Mouse (Mus musculus) embryo, embryonic 9.5 days (tissue): ENCODE data around the gene Arhgap40.

Source experiments
- DNase-seq: peaks from one replicate; pipeline ENCODE4 v3.0.0-alpha.2; 2017; ENCODE audit errors: extremely low spot score

Arhgap40 gene

DNA sequence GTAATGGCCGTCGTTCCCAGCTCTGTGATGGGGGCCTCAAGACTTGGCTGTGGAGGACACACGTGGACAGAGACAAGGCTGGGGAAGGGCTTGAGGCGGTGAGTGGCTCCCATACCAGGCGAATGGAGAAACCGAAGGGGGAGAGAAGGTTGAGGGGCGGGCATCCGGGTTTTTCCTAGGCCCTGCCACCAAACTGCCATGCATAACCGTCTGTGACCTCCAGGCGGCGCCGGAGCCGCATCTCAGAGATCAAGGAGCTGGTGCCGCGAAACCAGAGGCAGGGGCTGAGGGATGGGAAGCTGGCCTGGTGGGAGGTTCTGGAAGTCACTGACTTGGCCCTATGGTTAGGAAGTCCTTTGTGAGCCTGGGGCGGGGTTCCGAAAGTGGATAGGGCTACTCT lies 34.2 kb downstream of the Arhgap40 start:
- peak; percentile 87 for DNase-seq

DNA sequence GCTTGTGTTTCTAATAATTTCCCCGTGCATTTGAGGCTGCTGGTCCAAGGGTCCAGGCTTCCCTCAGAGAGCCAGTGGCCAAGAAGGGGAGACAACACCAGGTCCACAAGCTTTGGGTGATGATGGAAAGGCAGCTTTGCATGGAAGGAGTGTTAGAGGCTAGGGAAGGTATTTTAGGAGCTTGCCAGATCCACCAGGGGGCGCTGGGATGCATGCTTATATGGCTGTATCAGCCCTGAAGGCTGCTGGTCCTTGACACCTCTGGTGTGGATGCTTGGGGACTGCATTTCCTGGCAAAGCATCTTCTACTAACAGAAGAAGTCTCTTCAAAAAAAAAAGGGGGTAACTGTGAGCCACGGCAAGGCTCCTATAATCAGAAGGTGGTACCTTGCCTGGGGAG lies 37.5 kb downstream of the Arhgap40 start:
- DNase-seq, result peak; percentile 64

DNA sequence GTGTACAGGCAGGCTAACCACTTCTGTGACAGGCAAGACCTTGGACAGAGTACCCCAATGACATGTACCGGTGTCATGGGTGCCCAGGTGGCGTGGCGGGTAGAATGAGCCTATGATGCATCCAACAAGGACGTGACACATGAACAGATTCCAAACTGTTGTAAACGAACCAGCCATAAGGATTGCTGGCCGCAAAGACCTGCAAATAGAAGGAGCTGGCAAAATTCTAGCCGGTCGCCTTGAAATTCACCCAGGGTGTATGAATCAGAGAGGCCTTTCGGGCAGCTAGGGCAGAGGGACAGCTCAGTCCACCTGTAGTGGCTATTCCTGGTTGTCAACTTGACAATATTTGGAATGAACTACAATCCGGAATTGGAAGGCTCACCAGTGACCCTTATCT lies 41.8 kb downstream of the Arhgap40 start:
- DNase-seq, result no peak

DNA sequence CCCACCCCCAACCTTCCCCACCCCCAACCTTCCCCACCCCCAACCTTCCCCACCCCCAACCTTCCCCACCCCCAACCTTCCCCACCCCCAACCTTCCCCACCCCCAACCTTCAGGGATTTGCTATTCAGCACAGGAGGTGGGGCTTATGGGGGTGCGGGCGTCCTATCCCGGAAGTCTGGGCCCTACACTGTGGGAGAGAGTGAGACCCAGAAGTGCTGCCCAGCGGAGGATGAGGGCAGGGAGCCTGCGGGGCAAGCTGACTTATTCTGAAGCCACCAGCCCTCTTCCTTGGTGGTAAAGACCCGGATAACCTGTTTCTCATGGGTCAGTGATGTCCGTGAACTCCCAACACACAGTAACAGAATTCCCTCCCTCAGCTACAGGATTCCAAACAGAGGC lies 42.7 kb downstream of the Arhgap40 start:
- no peak for DNase-seq

DNA sequence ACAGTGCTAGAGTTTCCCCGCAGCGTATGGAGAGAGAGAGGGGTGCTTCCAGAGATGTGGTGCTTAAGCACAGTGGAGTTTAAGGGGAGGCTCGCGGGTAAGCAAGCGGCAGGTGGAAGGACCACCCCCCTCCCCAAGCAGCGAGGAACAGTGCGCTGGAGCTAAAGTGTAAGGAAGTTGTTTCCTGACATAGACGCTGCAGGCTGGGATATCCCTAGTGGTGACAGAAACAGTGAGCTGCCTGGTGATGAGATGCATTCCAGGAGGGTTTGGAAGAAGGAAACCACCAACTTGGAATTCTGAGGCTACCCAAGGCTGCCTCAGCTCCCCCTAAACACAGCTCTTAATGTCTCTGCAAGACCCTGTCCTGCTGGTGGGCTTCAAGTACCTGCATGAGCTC lies 43.2 kb downstream of the Arhgap40 start:
- no peak for DNase-seq

DNA sequence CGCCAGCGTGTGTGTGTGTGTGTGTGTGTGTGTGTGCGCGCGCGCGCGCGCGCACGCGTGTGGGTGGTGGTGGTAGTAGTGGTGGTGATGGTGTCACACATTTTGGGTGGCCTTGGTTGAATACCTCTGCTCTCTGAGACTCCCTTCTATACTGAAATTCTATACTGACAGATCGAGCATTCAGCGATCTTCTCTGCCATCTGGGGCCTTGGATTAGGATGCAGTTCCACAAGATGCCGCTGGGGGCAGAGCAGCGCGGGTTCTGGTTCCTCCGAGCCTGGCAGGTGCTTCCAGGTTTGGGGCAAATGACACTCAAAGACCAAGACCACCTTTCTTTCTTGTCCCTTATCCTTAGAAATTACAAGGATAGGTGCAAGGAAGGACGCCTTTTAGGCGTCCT lies 43.6 kb downstream of the Arhgap40 start:
- peak; percentile 75 for DNase-seq

DNA sequence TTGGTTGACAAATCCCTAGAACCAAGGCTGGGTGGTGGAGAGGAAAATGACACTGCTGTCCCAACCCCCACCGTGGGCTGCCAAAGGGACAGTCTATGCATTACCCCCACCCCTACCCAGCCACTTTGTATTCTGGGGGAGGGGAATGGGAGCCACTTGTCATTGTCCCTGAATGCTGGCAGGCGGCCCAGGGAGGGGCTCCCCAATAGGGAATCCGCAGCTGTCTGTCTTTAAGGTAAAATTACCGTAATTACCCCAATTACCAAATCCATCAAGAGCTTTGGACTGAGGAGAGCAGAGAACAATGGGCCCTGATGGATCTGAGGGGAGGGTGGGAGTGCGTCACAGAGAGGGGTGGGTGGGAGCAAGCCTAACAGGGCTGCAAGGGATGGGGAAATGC lies 44.2 kb downstream of the Arhgap40 start:
- no peak for DNase-seq

DNA sequence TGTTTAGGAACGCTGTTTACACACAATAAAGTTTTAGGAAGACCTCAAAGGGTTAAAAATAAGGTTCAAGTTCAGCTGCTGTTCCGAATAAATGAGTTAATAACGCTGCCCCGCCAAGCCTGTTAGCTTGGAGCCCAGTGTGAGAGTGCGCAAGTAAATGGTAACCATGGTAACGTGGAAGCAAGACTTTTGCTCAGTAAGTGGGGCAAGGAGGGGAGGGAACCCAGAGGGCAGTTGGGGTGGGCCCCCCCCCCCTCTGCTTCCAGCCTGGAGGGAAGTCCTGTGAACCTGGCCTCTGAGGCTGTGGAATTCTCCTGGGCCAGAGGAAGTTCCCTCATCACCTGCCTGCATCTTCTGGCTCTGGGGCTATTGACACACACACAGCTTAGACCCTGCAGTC lies 47.3 kb downstream of the Arhgap40 start:
- no peak for DNase-seq

DNA sequence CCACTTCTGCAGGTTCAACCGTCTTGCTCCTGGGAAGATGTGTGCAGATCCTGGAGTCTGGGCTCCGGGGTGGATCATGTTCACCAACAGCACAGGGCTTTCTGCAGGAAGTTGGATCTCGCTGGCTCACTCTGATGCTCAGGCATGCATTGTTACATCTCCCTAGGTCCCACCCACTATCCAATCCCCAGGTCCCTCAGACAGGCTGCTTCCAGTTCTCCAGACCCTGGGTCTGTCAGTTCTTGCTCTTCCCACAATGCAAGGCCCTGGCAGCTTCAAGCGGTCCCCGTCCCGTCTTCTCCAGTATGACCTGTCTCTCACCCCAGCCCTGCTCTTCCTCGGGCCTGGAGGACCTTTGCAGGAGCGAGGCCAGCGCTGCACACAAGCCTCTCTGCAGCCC lies 48.2 kb downstream of the Arhgap40 start:
- no peak for DNase-seq

DNA sequence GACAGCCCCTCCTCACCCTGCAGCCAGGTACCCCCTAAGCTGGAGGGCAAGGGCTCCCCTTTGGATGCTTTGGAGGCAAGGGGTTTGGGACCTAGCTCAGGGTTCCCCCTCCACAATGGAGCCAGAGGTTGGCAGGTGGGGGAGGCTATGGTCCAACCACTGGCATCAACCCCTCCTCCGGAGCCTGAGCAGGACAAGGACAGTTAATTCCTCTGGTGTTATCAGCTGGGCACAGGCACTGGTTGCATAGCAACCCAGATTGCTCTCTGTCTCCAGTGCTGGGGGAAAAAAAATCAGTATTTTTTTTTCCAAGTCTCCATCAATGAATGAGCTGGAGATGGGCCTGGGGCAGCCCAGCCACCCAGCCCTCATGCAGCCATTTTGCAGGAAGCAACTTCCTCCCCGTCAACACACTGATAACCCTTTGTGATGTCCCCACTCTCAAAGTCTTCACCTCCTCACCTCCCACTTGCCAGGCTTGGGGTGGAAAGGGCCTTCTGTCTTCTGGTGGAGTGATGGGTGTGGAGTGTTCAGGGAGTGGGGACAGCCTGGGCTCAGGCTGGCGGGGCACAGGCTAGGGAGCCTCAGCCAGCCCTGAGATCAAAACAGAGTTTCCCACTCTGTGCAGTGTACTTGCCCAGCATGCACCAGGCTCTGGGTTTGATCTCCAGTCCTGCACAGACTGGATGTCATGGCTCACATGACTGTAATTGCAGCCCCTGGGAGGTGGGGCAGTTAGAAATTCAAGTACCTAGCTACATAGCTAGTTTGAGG lies 49.0 kb downstream of the Arhgap40 start:
- DNase-seq, result no peak

DNA sequence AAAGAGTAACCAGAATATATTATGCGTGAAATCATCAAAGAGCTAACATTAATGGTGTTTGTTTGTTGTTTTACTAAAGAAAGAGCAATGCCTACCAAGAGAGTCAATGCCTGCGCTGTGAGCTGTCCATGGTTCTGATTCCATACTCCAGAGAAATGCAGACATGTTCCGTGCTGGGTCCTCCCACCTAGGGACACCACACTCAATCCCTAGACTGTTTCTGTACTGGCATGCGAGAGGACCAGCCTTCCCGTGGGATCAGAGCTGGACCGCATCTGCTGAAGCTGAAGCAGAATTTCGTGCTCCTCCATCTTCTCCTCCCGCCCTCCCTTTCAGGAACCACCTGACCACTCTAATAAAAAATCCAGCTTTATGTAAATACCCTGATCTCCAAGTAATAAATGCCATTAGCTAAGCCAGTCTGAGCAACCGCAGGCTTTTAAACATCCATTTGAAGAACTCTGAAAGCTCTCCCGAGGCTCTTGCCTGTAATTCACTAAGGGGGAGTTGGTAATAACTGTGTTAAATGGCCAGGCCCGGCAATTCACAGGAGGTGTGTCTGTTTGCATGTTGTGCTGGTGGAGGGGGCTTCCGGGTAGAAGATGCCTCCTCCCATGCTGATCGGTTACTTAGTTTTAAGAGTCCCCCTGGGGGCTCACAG lies 58.0 kb downstream of the Arhgap40 start:
- DNase-seq, result peak; percentile 74

DNA sequence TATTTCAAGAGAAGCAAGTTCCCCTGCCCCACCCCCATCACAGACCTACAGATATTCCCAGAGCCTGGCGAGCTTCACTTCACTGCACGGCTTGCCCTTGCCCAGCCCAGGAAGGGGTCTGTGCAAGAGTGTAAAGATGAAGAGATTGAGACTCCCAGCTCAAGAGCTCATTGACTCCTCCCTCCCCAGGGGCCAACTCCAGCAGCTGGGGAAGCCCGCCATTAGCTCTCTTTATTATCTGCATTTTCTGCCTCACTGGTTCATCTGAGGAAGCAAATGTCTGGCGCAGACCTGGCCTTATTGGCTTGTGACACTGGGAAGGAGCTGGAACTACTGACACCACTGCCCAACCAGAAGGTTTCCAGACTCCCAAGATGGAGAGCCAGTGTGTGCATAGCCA lies 67.4 kb downstream of the Arhgap40 start:
- DNase-seq, result no peak

DNA sequence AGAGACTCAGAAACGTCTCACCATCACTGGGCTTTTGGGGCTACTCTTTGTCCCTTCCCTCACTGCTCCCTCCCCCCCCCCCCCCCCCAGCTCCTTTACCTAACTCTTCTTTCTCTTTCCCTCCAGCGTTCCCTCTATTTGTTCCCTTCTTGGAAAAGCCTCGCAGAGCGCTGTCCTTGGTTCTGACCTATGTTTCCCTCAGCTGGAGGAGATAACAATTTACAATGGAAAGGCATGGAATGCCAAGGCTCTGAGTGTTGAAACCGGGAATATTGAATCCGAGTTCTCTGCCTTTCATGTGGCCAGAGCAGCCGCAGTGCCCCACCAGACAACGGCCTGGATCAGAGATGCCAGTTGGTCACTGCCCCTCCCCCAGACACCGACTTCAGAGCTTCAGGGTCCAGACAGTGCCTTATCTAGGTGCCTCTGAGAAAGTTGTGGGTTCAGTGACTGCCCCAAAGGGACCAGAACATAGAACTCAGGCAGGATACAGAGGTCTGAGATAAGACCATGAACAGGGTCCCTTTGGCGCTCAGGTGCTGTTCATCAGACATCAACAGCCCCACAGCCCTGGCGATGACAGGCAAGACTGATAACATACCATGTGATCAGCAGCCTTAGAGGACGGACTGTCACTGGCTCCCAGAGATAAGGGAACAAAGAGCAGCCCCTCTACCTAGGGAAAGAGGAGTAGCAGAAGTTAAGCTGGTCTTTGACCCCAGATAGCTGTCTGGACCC lies 72.2 kb downstream of the Arhgap40 start:
- peak; percentile 58 for DNase-seq

DNA sequence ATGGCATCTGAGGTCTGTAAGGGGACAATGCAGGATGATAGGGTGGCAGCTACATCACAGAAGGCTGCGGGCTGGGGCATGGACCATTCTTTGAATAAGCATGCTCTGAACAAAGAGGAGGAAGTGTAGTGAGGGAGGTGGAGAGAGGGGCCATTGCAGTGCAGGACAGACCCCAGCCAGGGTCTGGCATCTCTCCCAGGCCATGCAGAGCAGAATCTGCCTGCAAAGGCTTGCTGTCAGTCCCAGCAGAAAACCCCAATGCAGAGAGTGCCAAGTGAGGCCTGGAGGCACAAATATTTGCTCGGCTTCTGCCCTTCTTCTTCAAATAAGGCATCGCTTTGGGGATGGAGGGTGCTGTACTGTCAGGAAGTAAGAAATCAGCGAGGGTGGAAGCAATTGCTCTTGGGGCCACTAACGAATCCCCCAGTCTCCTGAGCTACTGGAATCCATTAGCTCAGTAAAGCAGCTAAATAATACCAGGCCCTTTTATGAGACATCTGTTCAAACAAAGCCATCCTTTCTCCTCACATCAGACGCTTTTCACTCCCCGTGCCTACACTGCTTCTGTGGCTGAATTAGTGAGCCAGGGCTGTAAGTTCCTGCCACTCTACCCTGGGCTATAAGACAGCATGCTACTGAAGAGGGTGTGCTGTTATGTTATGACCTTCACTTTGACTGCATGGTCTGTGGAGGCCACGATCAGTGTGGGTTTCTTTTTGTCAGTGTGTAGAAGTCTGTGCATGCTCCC lies 76.1 kb downstream of the Arhgap40 start:
- DNase-seq, result no peak

DNA sequence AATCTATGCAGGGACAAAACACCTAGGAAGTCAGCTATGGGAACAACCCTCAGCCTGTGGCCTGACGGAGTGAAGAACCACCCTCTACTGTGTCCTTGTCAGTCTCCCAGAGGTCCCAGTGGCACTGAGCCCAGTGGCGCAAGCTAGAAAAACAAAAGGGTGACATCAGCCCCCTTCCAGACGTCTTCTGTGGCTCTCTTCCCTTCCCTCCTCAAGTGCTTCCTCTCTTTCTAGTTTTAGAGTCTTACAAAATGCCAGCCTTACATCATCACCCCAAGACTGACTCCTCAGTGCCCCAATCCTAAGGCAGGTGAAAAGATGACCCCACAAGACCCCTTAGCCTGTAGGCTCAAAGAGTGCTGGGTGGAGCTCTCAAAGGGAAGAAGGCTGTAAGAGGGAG lies 77.9 kb downstream of the Arhgap40 start:
- DNase-seq, result no peak

DNA sequence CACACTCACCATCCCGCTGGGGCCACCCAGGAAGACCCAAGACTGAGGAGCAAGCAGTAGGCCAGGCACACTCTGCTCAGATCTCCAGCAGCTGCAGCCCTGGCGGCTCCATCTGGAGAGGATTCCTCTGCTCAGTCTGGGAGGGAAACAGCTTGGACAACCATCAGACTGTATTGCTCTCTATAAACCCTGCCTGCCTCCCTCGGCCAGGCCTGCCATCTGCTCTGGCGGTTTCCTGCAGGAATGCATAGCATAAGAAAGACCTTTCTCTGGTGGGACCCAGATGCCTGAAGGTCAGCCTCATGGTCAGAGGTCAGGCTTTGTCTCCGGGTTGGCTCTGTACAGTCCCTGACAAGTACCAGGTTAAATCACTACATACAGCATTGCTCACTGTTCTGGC lies 78.7 kb downstream of the Arhgap40 start:
- no peak for DNase-seq

DNA sequence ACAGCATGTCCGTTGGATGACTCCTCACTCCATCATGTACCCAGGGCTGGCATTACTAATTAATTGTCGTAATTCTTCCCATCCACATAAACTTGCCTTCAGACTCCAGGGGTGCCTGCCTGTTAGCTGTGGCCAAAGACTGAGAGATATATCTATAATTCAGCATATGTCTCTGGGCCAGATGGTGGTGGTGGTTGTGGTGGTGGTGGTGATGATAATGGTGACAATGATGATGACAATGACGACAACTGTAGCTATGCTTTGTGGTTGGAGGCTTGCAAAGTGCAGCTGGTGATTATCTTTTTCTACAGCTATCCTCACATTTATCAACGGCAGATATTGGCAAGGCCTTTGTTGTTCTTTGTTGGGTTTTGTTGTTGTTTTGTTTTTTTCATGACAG lies 80.8 kb downstream of the Arhgap40 start:
- no peak for DNase-seq

DNA sequence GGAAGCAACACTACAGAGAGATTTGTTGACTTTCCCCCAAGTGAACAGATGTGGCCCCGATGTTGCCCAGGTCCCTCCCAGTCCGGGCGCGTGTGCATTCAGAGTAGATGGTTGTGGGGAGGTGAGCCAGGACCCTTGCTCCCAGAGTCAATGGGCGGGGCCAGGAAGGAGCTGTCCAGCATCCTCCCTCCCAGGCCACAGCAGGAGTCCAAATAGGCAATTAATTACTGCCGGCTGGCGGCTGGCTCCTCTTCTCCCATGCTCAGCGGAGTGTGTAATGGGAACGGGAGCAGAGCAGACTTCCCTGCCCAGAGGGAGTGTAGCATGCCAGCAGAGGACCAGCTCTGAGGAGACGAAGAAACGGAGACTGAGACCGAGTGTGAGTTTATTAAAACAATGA lies 82.5 kb downstream of the Arhgap40 start:
- DNase-seq, result peak; percentile 78

DNA sequence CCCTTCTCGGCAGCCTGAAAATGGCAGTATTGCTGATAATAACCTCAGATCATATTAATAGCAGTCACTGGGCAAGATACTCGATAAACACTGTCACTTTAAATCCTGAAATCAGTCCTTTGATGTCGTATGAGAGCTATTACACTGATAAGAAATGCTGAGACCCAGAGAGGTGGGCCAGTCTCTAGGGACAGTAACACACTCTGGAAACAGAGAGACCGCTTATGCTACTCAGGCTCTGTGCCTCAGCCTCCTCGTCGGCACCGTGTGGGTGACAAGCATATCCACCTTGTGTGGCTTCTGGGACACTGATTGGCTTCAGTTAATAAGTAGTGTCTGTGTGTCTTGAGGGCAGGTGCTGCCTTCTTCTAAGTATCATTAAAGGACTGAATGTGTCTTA lies 83.0 kb downstream of the Arhgap40 start:
- DNase-seq, result no peak

DNA sequence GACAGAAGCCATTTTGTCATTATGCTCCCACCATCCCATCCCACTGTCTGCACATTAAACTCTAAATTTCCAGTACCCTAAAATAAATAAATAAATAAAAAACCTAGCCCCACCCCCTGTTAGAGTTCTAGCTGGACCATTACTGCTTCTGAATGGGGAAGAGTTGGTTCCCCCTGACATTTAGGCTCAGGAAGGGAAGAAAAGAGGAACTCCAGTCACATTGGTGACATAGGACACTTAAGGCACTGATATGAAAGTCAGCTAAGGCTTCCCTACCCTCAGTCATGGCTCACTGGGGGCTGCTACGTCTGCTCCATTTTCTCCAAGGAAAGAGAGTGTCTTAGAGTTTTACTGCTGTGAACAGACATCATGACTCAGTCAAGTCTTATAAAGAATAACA lies 84.2 kb downstream of the Arhgap40 start:
- no peak for DNase-seq
